Mouse (Mus musculus) cerebellum, postnatal 10 days (tissue): Measurements from ENCODE around the gene Urm1.
"Not testable (repeated sequence)": the region's sequence is repeated elsewhere in the genome, so short reads cannot be mapped to it uniquely, and the experiment has no call there.

ENCODE experiments used
- DNase-seq, 2 experiments: peaks; one replicate each; pipeline ENCODE4 v3.0.0; 2021; ENCODE audit warnings: mixed read lengths in 2 of 2

Gene Urm1

GRCm38 (mm10) chr2:29868949-29869645 is 49.2 kb downstream of the Urm1 start, which contains the start of gene Cercam:
Gene Cercam, plus strand, starts transcription at chr2:29869164.
- peak; percentile 92 to 93 for DNase-seq

DNA sequence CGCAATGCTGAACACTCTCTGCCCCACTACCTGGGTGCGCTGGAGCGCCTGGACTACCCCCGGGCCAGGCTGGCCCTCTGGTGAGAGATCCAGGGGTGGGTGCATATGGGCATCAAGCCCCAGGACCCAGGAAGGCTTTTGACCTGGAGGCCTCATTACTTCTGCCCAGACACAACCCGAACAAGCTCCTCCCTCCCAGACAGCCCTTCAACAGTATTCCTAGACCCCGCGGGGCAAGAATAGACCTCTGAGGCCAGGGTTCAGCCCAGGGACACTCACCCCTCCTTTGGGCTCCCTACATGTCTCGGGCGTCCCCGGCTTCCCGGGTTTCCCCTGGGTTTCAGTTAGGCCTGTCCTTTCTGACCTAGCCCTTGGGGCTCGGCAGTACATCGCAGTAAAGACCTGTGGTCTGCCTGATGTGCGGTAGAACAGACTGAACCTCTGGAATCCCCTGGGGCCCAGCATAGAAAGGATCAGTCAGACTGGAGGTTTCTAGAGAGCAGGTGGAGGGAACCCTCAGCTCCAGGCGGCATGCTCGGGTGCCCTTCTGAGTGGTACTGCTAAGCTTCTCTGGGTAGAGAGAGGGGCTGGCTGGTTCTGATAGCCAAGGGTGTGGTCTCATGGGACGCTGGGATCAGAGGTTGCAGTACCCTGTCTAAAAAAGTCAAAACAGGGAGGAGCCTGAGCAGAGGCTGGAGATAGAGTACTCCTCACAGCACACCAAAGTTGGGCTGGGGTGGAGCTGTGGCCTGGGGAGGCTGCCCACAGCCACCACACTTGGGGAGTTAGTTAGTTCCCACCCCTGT is 50.0 kb downstream of the Urm1 start:
- no peak for DNase-seq

DNA sequence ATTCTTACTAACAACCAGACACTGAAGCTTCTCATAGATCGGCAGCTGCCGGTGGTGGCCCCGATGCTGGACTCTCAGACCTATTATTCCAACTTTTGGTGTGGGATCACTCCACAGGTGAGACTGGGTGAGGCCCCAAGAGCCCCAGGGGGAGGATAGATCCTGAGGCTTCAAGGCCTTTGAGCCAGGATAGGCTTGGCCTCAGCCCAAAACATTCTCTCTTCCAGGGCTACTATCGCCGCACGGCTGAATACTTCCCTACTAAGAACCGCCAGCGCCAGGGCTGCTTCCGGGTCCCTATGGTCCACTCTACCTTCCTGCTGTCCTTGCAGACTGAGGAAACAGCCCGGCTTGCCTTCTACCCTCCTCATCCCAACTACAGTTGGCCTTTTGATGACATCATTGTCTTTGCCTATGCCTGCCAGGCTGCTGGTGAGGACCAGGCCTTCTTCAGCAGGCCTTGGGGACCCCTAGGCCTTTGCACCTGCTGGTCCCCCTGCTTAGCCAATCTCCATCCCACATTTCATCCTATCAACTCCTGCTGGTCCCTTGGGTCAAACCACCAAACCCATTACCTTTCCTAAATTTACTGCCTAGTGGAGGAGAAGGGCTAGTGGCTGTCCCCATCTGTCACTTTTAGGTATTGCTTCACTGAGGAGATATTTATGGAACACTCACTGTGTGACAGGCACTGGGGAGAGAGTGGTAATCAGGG is 52.9 kb downstream of the Urm1 start:
- DNase-seq, result peak; percentile 46 to 55

GRCm38 (mm10) chr2:29873801-29874200 is 53.9 kb downstream of the Urm1 start:
- no peak for DNase-seq

- no peak for DNase-seq
These were observed 58.2 kb downstream of the Urm1 start for GRCm38 (mm10) chr2:29878061-29878460.

GRCm38 (mm10) chr2:29879191-29879590 is 59.3 kb downstream of the Urm1 start:
- DNase-seq, result no peak

DNA sequence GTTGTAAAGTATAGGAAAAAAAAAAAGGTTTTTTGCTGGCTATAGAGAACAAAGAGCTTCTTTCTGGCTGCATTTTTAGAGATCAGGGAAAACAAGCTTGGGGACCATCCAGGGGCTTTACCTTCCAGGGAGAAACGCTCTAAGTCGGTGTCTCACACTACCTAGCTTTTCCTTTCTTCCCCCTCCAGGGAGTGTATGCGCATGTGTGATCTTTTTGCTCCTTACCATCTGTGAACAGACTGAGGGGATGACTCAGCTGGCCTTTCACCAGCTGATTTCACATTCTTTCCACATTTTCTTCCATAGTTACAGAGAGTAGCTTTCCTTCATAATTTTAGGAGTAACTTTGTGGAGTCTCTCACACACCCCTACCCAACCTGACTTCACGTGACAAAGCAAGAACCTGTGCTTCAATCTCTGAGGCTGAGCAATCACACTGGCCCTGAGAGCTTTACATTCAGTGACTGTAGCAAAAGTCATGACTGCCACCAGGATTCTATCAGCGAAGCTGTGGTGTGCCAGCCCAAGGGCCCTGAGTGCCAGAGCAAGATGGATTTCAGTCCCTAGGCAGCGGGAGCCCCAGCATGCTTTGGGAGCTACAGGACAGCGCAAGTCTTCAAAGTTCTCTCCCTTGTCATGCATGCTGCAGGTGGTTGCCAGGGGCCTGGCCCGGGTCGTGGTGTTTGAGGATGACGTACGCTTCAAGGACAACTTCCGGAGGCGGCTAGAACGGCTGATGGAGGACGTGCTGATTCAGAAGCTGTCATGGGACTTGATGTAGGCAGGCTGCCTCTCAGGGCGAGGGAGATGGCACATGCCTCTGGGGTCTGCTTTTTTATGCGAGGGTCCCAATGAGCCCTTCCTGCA is 60.3 kb downstream of the Urm1 start:
- DNase-seq, result no peak

DNA sequence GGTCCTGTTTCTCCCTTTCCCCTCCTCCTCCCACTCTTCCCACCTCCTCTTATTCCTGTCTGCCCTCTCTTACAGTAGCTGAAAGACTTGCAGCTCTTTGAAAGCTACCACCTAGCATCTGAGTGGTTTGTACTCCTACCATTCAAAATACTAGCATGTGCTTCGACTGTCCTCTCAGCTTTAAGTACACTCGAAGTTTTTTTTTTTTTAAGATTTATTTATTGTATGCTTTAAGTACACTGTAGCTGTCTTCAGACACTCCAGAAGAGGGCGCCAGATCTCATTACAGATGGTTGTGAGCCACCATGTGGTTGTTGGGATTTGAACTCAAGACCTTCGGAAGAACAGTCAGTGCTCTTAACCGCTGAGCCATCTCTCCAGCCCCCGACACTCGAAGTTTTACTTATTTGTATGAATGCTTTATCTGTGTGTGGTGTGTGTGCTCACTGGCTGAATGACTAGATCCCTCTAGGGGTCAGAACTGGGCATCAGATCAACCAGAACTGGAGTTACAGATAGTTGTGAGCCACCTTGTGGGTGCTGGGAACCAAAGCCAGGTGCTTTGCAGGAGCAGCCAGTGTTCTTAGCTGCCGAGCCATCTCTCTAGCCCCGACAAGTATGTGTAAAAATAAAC is 66.9 kb downstream of the Urm1 start:
- DNase-seq, result not testable (repeated sequence)

DNA sequence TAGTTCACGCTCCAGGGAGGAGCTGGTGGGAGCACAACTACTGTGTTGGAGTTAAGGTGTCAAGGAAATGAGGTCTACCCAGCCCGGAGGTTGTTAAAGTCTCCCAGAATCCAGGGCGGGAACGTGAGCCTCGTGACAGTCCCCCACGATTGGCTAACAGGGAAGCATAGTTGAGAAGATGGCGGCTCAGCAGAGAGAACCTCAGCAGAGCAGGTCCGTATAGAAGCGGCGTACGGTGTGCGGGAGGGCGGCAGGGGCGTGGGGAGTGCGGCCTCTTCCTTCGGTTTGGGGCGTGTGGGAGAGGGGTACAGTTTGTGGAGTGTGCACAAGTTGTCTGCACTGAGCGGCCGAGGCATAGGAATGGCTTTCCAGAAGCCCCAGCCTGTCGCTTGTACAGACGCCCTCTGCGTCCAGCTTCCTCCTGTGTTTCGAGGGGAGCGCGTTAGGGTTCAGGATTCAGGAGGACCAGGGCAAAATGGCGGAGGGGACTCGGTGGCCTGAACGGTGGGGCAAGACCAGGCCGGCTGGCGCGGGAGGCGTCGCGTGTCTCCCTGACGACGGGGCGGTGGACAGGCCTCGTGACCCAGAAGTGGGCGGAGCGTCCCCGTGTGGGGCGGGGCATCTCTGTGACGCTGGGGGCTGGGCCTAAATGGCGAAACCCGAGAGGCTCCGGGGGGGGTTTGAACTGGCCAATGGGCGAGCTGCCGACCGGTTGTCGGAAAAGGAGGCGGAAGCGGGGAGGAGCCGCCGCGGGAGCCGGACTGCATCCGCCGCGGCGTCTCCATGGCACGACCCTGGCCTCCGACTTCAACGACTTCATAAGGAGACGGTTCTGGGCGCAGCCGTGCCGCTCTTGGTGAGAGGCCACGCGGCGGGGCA is 69.4 kb downstream of the Urm1 start, which contains the start of gene Odf2:
TSS of gene Odf2 (plus strand) at position 156 of the 879 bp plus-strand sequence.
- DNase-seq, result peak; percentile 100

DNA sequence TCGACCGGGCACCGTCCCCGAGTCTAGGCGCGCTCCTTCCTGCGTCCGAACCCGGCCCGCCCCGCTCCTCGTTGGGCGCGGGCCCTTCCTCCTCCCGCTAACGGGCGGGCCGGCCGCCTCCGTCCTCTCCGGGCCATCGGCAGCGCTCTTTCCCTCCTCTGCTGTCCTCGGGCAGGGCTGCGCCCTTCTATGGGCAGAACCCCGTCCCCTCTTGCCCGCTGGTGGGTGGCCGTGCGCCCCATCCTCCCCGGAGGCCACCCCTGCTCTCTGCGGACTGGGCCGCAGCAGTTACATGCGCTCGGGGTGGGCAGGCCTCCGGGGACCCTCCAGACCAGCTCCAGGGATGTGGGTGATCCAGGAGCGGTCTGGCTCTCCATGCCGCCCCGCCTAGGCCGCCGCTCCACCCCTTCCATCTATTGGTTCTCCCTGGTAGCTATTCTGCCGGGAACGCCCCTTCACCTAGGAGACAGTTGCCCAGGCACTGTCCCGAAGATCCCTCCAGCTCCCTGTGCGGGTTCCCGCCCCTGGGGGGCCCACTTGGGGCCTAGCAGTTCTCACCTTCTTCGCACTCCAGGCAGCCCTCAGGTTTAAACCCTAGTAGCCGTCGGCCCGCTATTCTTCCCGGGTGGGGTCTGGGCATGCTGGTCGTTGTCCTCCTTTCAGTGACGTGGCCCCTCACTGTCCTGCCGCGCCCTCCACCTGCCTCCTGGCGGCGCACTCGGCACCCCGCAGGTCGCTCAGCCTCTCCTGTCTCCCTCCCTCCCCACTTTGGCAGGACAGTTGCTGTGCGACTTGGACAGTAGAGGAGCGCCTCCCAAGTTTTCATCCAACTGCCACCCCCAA is 70.3 kb downstream of the Urm1 start:
- peak; percentile 87 to 89 for DNase-seq

GRCm38 (mm10) chr2:29891773-29892172 is 71.9 kb downstream of the Urm1 start:
- no peak for DNase-seq
